Mouse (Mus musculus) megakaryocyte, embryonic 14.5 days (primary cell): ENCODE data around the gene Prelp.

Experiments
- FLI1 ChIP-seq: IDR thresholded peaks from 2 replicates; pipeline ENCODE4 v1.6.1; 2012; ENCODE audit warnings: low read length, inconsistent platforms, mixed read lengths
- GATA1 ChIP-seq: IDR thresholded peaks from 3 replicates; pipeline ENCODE4 v1.6.1; 2012; ENCODE audit warnings: mixed read lengths, low read length, inconsistent platforms, borderline replicate concordance

- TF ChIP-seq GATA1 (no peak), FLI1 (no peak)
Observed at GRCm38 (mm10) chr1:133929980-133930379, 8.8 kb upstream of the Prelp start.
